ENCODE assay signal across 13 mouse cellular contexts in genomic region chr15:36879587-36879986, GRCm38 (mm10).
A peak's percentile ranks its signal among the peaks of the same experiment; 100 is the strongest.
DNase-seq lines count a peak whose midpoint lies in the region; ATAC-seq and TF ChIP-seq lines count a peak whose summit lies in the region.
"Had no signal": no experiment of that assay in that cellular context is flagged by ENCODE, and none has a peak within 500 bp of the region (broad histone marks: within the 10 kb centered on the region; RNA-seq: fewer than 3 reads in every experiment).

No protein-coding gene starts in this region.

- H3K27me3 ChIP-seq in heart, adult 2 months (ENCODE audit: control insufficient read depth, insufficient read depth, low read length), result no peaks in the 10 kb centered on the region
- H3K27me3 ChIP-seq in midbrain, embryonic 14.5 days (ENCODE audit: control insufficient read depth, insufficient read depth, low read length), result no peaks in the 10 kb centered on the region
- no peaks in the 10 kb centered on the region for H3K27me3 ChIP-seq in midbrain, embryonic 13.5 days
- no peaks in the 10 kb centered on the region for H3K27me3 ChIP-seq in intestine, postnatal 0 days (replicated peaks; ENCODE audit: control insufficient read depth, insufficient read depth, low read length)
- H3K27me3 ChIP-seq: forebrain, embryonic 13.5 days; heart, embryonic 13.5 days; midbrain, embryonic 12.5 days had no signal

- TF ChIP-seq POLR2A in heart, adult 2 months (IDR thresholded peaks at IDR 0.05; ENCODE audit: insufficient read depth, low read depth, low read length), result no peak

- H3K9me3 ChIP-seq in midbrain, embryonic 14.5 days (ENCODE audit: control insufficient read depth, low read length), result no peaks in the 10 kb centered on the region
- no peaks in the 10 kb centered on the region for H3K9me3 ChIP-seq in midbrain, embryonic 13.5 days
- no peaks in the 10 kb centered on the region for H3K9me3 ChIP-seq in intestine, postnatal 0 days (ENCODE audit: control insufficient read depth)
- H3K9me3 ChIP-seq: forebrain, embryonic 13.5 days had no signal

- 0 out of 2 replicates have a peak, but pooled peaks have one; percentile 22 for TF ChIP-seq EP300 in heart, adult 2 months (IDR thresholded peaks at IDR 0.05; ENCODE audit: insufficient read depth, low read depth, low read length)

- peak in 1 of 2 experiments; percentile 17 for DNase-seq in heart, adult 2 months
- no peak for DNase-seq in heart, adult 8-10 months (ENCODE audit: low spot score)
- DNase-seq in midbrain, embryonic 14.5 days, result no peak
- no peak for DNase-seq in thymus, postnatal 4 days
- no peak for DNase-seq in Muller cell, postnatal 12 days (ENCODE audit: inconsistent ontology term)
- DNase-seq: embryo, embryonic 11 days had no signal

- WGBS in heart, adult 2 months, result 78% methylated on average over 7 of the region's 7 CpGs
- 92% methylated on average over 7 of the region's 7 CpGs for WGBS in midbrain, embryonic 14.5 days
- 91% methylated on average over 7 of the region's 7 CpGs for WGBS in midbrain, embryonic 13.5 days
- WGBS in intestine, postnatal 0 days, result 65% methylated on average over 7 of the region's 7 CpGs

- ATAC-seq in midbrain, embryonic 14.5 days (ENCODE audit: low FRiP score, low TSS enrichment), result no peak
- ATAC-seq in midbrain, embryonic 13.5 days, result no peak
- no peak for ATAC-seq in intestine, postnatal 0 days
- ATAC-seq in neutrophil, adult 5-6 weeks (ENCODE audit: extremely low read depth, insufficient number of reproducible peaks, low FRiP score, poor library complexity, severe bottlenecking), result peak; percentile 78
- ATAC-seq: forebrain, embryonic 13.5 days had no signal

- H3K9ac ChIP-seq in heart, adult 2 months (ENCODE audit: low read depth, low read length), result no peak overlapping the region
- no peak overlapping the region for H3K9ac ChIP-seq in midbrain, embryonic 14.5 days (replicated peaks; ENCODE audit: low read length)
- no peak overlapping the region for H3K9ac ChIP-seq in midbrain, embryonic 13.5 days (replicated peaks)
- H3K9ac ChIP-seq in intestine, postnatal 0 days (ENCODE audit: low read depth, low read length), result no peak overlapping the region
- H3K9ac ChIP-seq: forebrain, embryonic 13.5 days; heart, embryonic 13.5 days; midbrain, embryonic 12.5 days had no signal

- no peak overlapping the region for H3K27ac ChIP-seq in heart, adult 2 months
- H3K27ac ChIP-seq in midbrain, embryonic 14.5 days (replicated peaks; ENCODE audit: low read depth, low read length), result peak overlapping the region; percentile 55; the same call in 1 of the 2 replicates
- no peak overlapping the region for H3K27ac ChIP-seq in midbrain, embryonic 13.5 days
- H3K27ac ChIP-seq in intestine, postnatal 0 days (ENCODE audit: low read depth, low read length), result peak overlapping the region; percentile 50
- H3K27ac ChIP-seq: forebrain, embryonic 13.5 days; heart, embryonic 13.5 days; kidney, postnatal 0 days had no signal

- no peaks in the 10 kb centered on the region for H3K79me2 ChIP-seq in heart, adult 2 months (replicated peaks; ENCODE audit: control insufficient read depth, insufficient read depth, low read length)

- TF ChIP-seq CTCF in heart, adult 2 months (IDR thresholded peaks at IDR 0.05), result no peak
- no peak for TF ChIP-seq CTCF in intestine, postnatal 0 days (IDR thresholded peaks at IDR 0.05; ENCODE audit: low read depth)

- no peak overlapping the region for H3K4me3 ChIP-seq in heart, adult 2 months
- H3K4me3 ChIP-seq in midbrain, embryonic 14.5 days (replicated peaks; ENCODE audit: low read depth, low read length), result no peak overlapping the region
- no peak overlapping the region for H3K4me3 ChIP-seq in midbrain, embryonic 13.5 days (replicated peaks)
- H3K4me3 ChIP-seq in intestine, postnatal 0 days (ENCODE audit: low read depth, low read length), result no peak overlapping the region
- H3K4me3 ChIP-seq: forebrain, embryonic 13.5 days; heart, embryonic 13.5 days; midbrain, embryonic 12.5 days had no signal

- H3K4me2 ChIP-seq in midbrain, embryonic 14.5 days (ENCODE audit: low read length), result no peak overlapping the region
- no peak overlapping the region for H3K4me2 ChIP-seq in midbrain, embryonic 13.5 days (replicated peaks)
- H3K4me2 ChIP-seq in intestine, postnatal 0 days (replicated peaks; ENCODE audit: low read depth), result peak overlapping the region; percentile 30
- H3K4me2 ChIP-seq: forebrain, embryonic 13.5 days; heart, embryonic 13.5 days; midbrain, embryonic 12.5 days had no signal

- intact Hi-C loops in heart, adult 2 months (cut with DNase I), result loop anchor here (5.0 kb wide), 2 partner anchors 52 to 87 kb away; no protein-coding TSS in a partner anchor

- H3K4me1 ChIP-seq in heart, adult 2 months (ENCODE audit: control insufficient read depth, insufficient read depth, low read length), result peaks cover 7% of the 10 kb centered on the region
- H3K4me1 ChIP-seq in midbrain, embryonic 14.5 days (ENCODE audit: control insufficient read depth, insufficient read depth, low read length), result peaks cover 12% of the 10 kb centered on the region
- peaks cover 20% of the 10 kb centered on the region for H3K4me1 ChIP-seq in midbrain, embryonic 13.5 days (replicated peaks)
- peaks cover 20% of the 10 kb centered on the region; the same call in 1 of the 2 replicates for H3K4me1 ChIP-seq in intestine, postnatal 0 days (replicated peaks; ENCODE audit: control insufficient read depth, insufficient read depth, low read length)
- H3K4me1 ChIP-seq: forebrain, embryonic 13.5 days had no signal

- no peaks in the 10 kb centered on the region for H3K36me3 ChIP-seq in heart, adult 2 months (ENCODE audit: control insufficient read depth, insufficient read depth, low read length)
- no peaks in the 10 kb centered on the region for H3K36me3 ChIP-seq in midbrain, embryonic 14.5 days (ENCODE audit: control insufficient read depth, insufficient read depth, low read length)
- no peaks in the 10 kb centered on the region for H3K36me3 ChIP-seq in midbrain, embryonic 13.5 days
- H3K36me3 ChIP-seq in intestine, postnatal 0 days (ENCODE audit: control insufficient read depth, insufficient read depth), result no peaks in the 10 kb centered on the region
- H3K36me3 ChIP-seq: heart, embryonic 13.5 days; midbrain, embryonic 12.5 days had no signal

Comparison
In these comparisons a context has a peak if more than half of its experiments do, and no peak if none do; other contexts are left out.
1. H3K27ac ChIP-seq: peak in midbrain, embryonic 14.5 days (single experiment) and intestine, postnatal 0 days (single experiment); none in heart, adult 2 months (single experiment) and midbrain, embryonic 13.5 days (single experiment).